Mouse (Mus musculus) adrenal gland, postnatal 25 days (tissue): Measurements from ENCODE around the gene Dclre1a. TPM values are rescaled to one million over a fixed set of nuclear protein-coding genes. Genes with fewer than 3 reads are reported as not detected.

ENCODE experiments used
- total RNA-seq: library from RNA; stranded (reverse); gene quantifications from 2 replicates; pipeline ENCODE4 v1.2.3, GENCODE M21; 2021

Dclre1a gene
- total RNA-seq, 1 experiment from 2014 or later, result 16.2 TPM

Other genes starting within 250 kb of the Dclre1a start
- gene Nrap, start 158.2 kb downstream of the Dclre1a start, total RNA-seq, result 0.09 TPM in 1 of 2 replicates, not detected in the other
- 13.7 and 14.8 TPM in 2 replicates for gene Casp7, start 151.1 kb downstream of the Dclre1a start, total RNA-seq
- 0.12 TPM in 1 of 2 replicates, not detected in the other for gene Plekhs1, start 86.6 kb downstream of the Dclre1a start, total RNA-seq
- gene Nhlrc2, start within 50 bp of the Dclre1a start, total RNA-seq, result 21.1 and 21.7 TPM in 2 replicates
- gene Adrb1, start 174.0 kb upstream of the Dclre1a start, total RNA-seq, result 2.6 and 4.2 TPM in 2 replicates